Mouse (Mus musculus) hindbrain, embryonic 16.5 days (tissue): ENCODE results near the gene Kmt2b. TPM values are rescaled to one million over a fixed set of nuclear protein-coding genes. Genes with fewer than 3 reads are reported as not detected.

ENCODE experiments used
- ATAC-seq: fragments of 200-750 bp; cut with Nextera tagmentation; 2 replicates; pipeline ENCODE4 v1.8.0; 2017; ENCODE audit warnings: moderate TSS enrichment, moderate library complexity
- H3K27ac ChIP-seq: fragments of 300-500 bp; sonication (generic); 2 replicates; pipeline ENCODE4 v1.5.1; 2014; ENCODE audit warnings: low read depth, mild to moderate bottlenecking, control low read depth, low read length, moderate library complexity
- H3K27me3 ChIP-seq: fragments of 300-500 bp; sonication (generic); replicated peaks from 2 replicates; pipeline ENCODE4 v1.6.1; 2014; ENCODE audit warnings: low read length; ENCODE audit not compliant: control insufficient read depth, insufficient read depth
- H3K36me3 ChIP-seq: fragments of 300-500 bp; sonication (generic); 2 replicates; pipeline ENCODE4 v1.6.1; 2014; ENCODE audit warnings: mild to moderate bottlenecking, low read length, moderate library complexity, mixed read lengths; ENCODE audit not compliant: control insufficient read depth, insufficient read depth
- H3K4me1 ChIP-seq: fragments of 300-500 bp; sonication (generic); 2 replicates; pipeline ENCODE4 v1.6.1; 2014; ENCODE audit warnings: low read depth, low read length; ENCODE audit not compliant: control insufficient read depth, insufficient read depth
- H3K4me2 ChIP-seq: fragments of 300-500 bp; sonication (generic); 2 replicates; pipeline ENCODE4 v1.6.1; 2014; ENCODE audit warnings: mild to moderate bottlenecking, low read length, control low read depth, moderate library complexity
- H3K4me3 ChIP-seq: fragments of 300-500 bp; sonication (generic); 2 replicates; pipeline ENCODE4 v1.5.1; 2014; ENCODE audit warnings: mild to moderate bottlenecking, low read length, control low read depth, moderate library complexity
- H3K9ac ChIP-seq: fragments of 300-500 bp; sonication (generic); 2 replicates; pipeline ENCODE4 v1.6.1; 2014; ENCODE audit warnings: low read depth, mild to moderate bottlenecking, control low read depth, low read length, moderate library complexity
- H3K9me3 ChIP-seq: fragments of 300-500 bp; sonication (generic); 2 replicates; pipeline ENCODE4 v1.6.1; 2014; ENCODE audit warnings: mild to moderate bottlenecking, low read length, moderate library complexity; ENCODE audit not compliant: control insufficient read depth
- WGBS: fragments of 180-500 bp; shearing (Covaris S2); extraction: QIAGEN DNeasy Blood & Tissue Kit; methylation state at CpG from one replicate; pipeline ENCODE4 v1.1.7; 2014; 5-methylcytosine and 5-hydroxymethylcytosine counted together
- polyA plus RNA-seq: library from polyadenylated mRNA; unstranded; fragments of >200 nt; fragmentation: Nextera tagmentation; extraction: Ambion mirVana; gene quantifications from 2 replicates; pipeline ENCODE4 v1.2.1, GENCODE M21; 2015

Kmt2b gene
- polyA plus RNA-seq, 1 experiment from 2014 or later: 8.1 TPM

DNA sequence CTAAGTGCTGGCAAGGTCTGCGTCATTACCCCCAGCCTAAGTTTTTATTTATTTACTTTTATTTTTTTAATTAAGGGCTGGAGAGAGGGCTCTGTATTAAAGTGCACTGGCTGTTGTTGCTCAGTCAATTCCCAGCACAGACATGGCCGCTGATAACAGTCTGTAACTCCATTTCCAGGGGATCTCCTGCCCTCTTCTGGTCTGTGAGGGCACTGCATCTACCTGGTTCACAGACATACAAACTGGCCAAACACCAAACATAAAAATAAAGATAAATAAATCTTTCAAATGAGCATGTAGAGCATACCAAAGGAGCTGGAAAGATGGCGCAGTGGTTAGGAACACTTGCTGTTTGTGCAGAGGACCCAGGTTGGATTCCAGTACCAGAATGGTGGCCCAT is 30.7 kb upstream of the Kmt2b start:
- Histone ChIP-seq H3K4me2 (no peak overlapping the region), H3K9me3 (no peaks in the 10 kb centered on the region), H3K4me3 (no peak overlapping the region), H3K27ac (no peak overlapping the region), H3K9ac (no peak overlapping the region), H3K27me3 (no peaks in the 10 kb centered on the region), H3K36me3 (peaks cover 54% of the 10 kb centered on the region), H3K4me1 (no peaks in the 10 kb centered on the region)
- ATAC-seq: no peak
- 87% methylated on average over 3 of the region's 3 CpGs for WGBS

DNA sequence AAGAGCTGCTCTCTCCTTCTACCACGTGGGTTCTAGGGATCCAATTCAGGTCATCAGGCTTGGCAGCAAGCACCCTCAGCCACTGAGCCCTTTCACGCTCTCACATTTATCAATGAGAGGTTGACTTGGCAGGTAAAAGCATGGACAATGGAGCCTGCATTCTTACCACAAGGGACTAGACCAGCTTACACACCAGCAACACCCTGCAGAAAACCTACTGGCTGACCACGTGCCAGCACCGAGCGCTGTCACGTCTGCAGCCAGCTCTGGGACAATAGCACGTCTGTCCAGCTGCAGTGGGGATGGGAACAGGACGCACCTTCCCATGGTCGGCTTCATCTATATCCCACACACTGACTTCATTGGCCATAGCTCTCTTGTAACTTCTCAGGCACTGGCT is 30.1 kb upstream of the Kmt2b start:
- Histone ChIP-seq H3K9ac (no peak overlapping the region), H3K9me3 (no peaks in the 10 kb centered on the region), H3K27ac (no peak overlapping the region), H3K4me2 (no peak overlapping the region), H3K27me3 (no peaks in the 10 kb centered on the region), H3K4me3 (no peak overlapping the region), H3K4me1 (no peaks in the 10 kb centered on the region), H3K36me3 (peaks cover 53% of the 10 kb centered on the region)
- 96% methylated on average over 9 of the region's 9 CpGs for WGBS
- ATAC-seq: no peak

DNA sequence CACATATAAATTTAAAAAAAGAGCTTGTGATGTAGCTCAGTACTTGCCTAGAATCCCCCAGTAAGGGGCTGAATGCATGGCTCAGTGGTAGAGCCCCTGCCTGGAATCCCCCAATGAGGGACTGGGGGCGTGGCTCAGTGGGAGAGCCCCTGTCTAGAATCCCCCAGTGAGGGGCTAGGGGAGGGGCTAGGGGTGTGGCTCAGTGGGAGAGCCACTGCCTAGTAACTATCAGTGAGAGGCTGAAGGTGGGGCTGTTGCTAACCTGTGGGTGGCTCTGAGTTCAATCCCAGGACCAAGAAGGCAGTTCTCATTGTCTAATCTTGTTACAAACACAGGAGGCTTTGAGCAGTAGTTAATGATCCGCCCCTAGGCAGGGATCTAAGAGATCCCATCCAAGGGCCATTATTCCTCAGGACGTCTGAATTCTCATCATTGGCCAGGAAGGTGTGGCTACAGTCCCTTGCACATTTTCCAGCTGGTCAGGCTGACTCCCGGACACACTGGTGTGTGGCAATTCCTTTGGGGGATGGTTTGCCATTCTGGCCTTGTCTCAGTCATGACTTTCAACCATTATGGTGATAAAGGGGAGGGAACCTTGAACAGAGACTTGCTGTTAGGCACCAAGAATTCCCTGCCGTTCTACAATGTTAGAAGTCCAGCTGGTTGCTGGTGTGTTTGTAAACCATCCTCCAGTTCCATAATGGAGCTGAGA is 26.7 kb upstream of the Kmt2b start:
- Histone ChIP-seq H3K27ac (no peak overlapping the region), H3K9me3 (no peaks in the 10 kb centered on the region), H3K27me3 (no peaks in the 10 kb centered on the region), H3K36me3 (peaks cover 38% of the 10 kb centered on the region), H3K4me3 (no peak overlapping the region), H3K4me2 (no peak overlapping the region), H3K9ac (no peak overlapping the region), H3K4me1 (no peaks in the 10 kb centered on the region)
- 0 out of 2 replicates have a peak, but pooled peaks have one; percentile 31 for ATAC-seq
- 60% methylated on average over 5 of the region's 5 CpGs for WGBS

DNA sequence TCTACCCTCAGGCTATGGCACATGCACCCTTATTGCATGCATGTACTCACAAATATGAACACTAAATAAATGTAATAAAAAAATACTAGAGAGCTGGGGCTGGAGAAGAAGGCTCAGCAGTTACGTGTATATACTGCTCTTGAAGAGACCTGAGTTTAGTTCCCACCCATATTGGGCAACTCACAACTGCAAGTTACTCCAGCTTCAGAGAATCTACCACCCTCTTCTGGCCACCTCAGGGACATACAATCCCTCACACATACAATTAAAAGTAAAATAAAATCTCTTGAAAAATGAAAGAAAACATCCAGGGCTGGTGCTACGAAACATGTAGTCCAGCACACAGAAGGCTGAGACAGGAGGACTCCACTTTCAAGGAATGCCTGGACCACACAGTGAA is 25.9 kb upstream of the Kmt2b start:
- no peak overlapping the region for H3K4me2 ChIP-seq
- ATAC-seq: no peak
- H3K27ac ChIP-seq: no peak overlapping the region
- peaks cover 36% of the 10 kb centered on the region for H3K36me3 ChIP-seq
- H3K27me3 ChIP-seq: no peaks in the 10 kb centered on the region
- H3K9me3 ChIP-seq: no peaks in the 10 kb centered on the region
- no peak overlapping the region for H3K9ac ChIP-seq
- H3K4me3 ChIP-seq: no peak overlapping the region
- no peaks in the 10 kb centered on the region for H3K4me1 ChIP-seq
- 74% methylated on average over 2 of the region's 2 CpGs for WGBS

DNA sequence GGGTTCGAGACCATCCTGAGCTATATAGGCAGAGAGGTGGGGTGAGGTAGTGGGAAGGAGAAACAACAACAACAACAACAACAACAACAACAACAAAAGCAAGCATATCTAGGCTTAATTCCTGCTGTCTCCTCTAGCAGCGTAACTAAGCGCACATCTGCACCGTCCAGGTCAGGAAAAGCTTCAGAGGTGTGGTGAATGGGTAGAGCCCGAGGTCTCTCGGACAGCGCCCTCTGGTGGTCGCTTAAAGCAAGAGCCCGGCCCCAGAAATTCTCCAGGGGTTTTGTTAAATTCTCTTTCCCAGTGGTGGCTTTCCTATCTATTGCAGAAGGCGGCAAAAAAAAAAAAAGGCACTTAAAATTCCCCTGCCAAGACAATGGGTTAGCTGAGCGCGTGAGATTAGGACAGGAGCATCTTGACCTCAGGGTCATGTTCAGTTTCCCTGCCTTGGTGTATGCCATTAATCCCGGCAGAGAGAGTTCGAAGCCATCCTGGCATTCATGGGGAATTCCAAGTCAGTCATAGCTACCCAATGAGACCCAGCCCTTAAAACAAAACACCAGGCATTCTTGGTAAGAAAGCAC is 25.1 kb upstream of the Kmt2b start:
- H3K27me3 ChIP-seq: no peaks in the 10 kb centered on the region

DNA sequence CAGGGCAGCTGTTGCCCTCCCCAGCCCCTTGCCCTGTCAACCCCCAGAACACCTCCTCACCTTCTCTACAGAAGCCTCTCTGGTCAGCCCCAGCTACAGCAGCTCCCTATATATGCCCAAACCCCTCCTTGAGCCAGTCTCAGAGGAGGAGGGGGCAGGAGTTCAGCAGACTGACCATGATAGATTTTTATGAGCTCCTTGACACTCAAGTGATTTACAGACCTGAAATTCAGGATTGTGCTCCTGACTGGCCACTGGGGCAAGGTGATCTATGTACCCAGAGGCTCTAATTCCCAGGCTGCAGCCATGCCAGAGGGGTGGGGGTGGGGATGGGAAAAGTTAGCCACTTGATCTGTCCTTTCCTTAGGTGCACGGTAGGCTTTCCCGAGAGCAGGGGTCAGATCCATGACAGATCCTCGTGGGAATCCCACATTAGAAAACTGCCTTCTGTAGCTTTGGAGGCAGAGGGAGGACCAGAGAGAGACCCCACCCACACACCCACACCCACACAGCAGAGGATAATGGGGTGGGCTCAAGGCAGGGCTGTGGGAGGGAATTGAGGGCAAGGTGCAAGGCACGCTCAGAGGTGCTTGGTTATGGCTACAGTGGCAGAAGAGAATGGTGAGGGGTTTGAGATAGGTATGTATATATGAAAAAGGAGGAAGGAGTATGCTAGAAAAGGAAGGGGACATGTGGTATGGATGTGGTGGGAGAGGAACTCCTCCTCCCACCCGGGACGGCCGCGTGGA is 24.3 kb upstream of the Kmt2b start, which contains the start of gene Upk1a:
Gene Upk1a, minus strand, starts transcription at position 194 of the 749 bp plus-strand sequence.
- Histone ChIP-seq H3K36me3 (peaks cover 23% of the 10 kb centered on the region), H3K27me3 (no peaks in the 10 kb centered on the region), H3K4me2 (no peak within 1 kb of the TSS), H3K4me1 (no peaks in the 10 kb centered on the region), H3K9ac (no peak within 1 kb of the TSS), H3K9me3 (no peaks in the 10 kb centered on the region), H3K27ac (no peak within 1 kb of the TSS), H3K4me3 (no peak within 1 kb of the TSS)
- WGBS: 82% methylated on average over 8 of the region's 8 CpGs
- 0 out of 2 replicates have a peak, but pooled peaks have one; percentile 21 for ATAC-seq

More for the DNA sequence above, 25.1 kb upstream of the Kmt2b start:
- H3K4me1 ChIP-seq: no peaks in the 10 kb centered on the region
- no peak overlapping the region for H3K9ac ChIP-seq
- no peak overlapping the region for H3K4me3 ChIP-seq
- ATAC-seq: no peak
- H3K27ac ChIP-seq: no peak overlapping the region
- WGBS: 29% methylated on average over 14 of the region's 14 CpGs
- H3K4me2 ChIP-seq: no peak overlapping the region
- peaks cover 28% of the 10 kb centered on the region for H3K36me3 ChIP-seq
- H3K9me3 ChIP-seq: no peaks in the 10 kb centered on the region

DNA sequence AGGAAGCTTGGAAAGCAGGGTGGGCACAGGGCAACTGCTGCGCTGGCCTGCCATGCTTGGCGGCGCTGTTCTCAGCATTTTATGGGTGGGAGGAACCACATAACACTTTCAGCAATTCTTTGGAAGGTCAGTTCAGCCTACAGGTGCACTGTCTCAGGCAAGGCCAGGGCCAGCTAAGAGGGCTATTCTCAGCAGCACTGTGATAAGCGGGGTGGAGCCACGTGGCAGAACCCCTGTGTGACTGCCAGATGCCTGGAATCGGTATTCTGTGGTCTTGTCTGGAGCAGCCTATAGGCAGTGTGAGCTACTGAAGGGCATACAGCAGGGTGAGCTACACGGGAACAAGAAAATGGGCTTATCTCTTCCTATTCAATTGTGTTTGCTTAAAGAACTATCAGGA is 21.5 kb upstream of the Kmt2b start:
- no peak overlapping the region for H3K27ac ChIP-seq
- H3K9me3 ChIP-seq: no peaks in the 10 kb centered on the region
- no peaks in the 10 kb centered on the region for H3K4me1 ChIP-seq
- ATAC-seq: no peak
- no peaks in the 10 kb centered on the region for H3K27me3 ChIP-seq
- H3K36me3 ChIP-seq: peaks cover 1% of the 10 kb centered on the region; the same call in 1 of the 2 replicates
- 74% methylated on average over 7 of the region's 7 CpGs for WGBS
- H3K9ac ChIP-seq: no peak overlapping the region
- H3K4me3 ChIP-seq: no peak overlapping the region
- no peak overlapping the region for H3K4me2 ChIP-seq

DNA sequence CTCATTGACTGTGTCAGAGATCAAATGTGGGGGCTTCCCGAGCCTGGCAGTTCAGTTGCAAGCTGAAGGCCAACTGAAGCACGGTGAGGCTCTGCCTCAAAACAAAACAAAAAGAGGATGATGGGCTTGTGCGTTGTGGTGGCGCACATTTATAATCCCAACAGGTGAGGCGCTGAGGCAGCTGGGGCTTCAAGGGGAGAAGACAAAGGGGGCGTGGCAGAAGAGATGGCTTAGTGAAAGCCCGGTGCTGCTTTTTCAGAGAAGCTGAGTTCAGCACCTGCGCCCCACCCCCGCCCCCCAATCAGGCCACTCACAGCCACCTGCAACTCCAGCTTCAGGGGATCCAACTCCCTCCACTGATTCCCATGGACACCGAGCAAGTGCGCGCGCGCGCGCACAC is 19.9 kb upstream of the Kmt2b start:
- Histone ChIP-seq H3K4me2 (no peak overlapping the region), H3K9me3 (no peaks in the 10 kb centered on the region), H3K27me3 (no peaks in the 10 kb centered on the region), H3K9ac (no peak overlapping the region), H3K27ac (no peak overlapping the region), H3K36me3 (no peaks in the 10 kb centered on the region), H3K4me1 (no peaks in the 10 kb centered on the region), H3K4me3 (no peak overlapping the region)
- WGBS: 50% methylated on average over 16 of the region's 16 CpGs
- ATAC-seq: no peak

DNA sequence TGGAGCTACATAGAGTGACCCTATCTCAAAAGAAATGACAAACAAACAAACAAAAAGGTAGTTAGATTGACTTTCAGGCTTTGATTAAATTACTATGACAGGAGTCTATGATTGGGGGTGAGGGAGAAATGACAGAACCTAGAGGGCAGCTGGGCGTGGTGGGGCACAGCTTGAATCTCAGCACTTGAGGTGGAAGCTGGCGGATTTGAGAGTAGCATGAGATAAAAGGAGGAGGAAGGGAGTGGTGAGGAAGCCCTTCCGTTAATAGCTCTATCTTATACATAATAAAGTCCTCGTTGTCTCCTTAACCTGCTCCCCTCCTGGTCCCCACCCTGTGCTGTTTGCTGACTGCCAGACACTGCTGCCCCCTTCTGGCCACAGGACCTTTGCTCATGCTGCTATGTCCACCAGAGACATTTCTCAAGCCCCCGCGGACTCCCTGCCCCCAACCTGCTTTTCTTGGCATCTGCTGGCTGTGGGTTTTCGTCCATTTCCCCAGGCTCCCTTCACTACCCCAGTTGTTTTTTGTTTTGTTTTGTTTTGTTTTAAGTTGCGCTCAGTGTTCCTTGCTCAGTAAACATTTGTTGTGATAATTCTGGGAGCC is 19.3 kb upstream of the Kmt2b start:
- 34% methylated on average over 8 of the region's 8 CpGs for WGBS
- ATAC-seq: no peak
- no peak overlapping the region for H3K4me3 ChIP-seq
- no peaks in the 10 kb centered on the region for H3K9me3 ChIP-seq
- H3K27ac ChIP-seq: no peak overlapping the region
- no peaks in the 10 kb centered on the region for H3K27me3 ChIP-seq
- no peaks in the 10 kb centered on the region for H3K4me1 ChIP-seq
- no peak overlapping the region for H3K4me2 ChIP-seq
- H3K36me3 ChIP-seq: no peaks in the 10 kb centered on the region
- H3K9ac ChIP-seq: no peak overlapping the region
